Mouse (Mus musculus): ENCODE measurements around the gene Dip2c.

The Dip2c gene

DNA sequence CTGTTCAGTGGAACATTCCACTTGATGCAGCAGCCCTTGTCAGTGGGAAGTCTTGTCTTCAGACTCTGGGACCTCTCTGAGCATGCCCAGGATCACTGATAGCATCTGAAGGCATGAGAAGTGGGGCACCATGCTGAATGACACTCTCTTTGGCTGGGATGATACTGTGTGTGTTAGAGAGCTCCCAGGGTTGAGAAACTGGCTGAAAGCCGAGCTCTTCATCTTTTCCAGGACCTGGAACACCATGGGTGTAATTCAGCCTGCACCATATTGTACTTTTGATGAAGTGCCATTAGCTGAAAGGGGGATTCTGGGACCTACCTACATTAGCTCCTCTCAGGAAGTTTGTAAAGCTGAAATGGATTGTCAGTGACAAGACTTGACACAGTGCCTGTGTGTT is 146.5 kb downstream of the Dip2c start:
- no peak for DNase-seq (ENCODE audit: low read depth, low spot score)

DNA sequence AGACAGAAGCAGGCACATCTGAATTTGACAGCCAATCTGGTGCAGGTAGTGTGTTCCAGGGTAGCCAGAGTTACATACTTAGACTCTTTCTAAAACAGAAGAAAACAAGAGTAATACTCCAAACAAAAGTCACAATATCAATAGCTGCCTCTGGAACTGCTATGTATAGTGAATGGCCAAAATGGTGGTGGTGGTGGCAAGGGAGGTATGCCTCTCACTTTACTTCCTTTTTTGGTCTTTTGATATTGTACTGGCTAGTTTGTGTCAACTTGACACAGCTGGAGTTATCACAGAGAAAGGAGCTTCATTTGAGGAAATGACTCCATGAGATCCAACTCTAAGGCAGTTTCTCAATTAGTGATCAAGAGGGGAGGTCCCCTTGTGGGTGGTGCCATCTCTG is 148.1 kb downstream of the Dip2c start:
- DNase-seq (ENCODE audit: low read depth, low spot score), result no peak

DNA sequence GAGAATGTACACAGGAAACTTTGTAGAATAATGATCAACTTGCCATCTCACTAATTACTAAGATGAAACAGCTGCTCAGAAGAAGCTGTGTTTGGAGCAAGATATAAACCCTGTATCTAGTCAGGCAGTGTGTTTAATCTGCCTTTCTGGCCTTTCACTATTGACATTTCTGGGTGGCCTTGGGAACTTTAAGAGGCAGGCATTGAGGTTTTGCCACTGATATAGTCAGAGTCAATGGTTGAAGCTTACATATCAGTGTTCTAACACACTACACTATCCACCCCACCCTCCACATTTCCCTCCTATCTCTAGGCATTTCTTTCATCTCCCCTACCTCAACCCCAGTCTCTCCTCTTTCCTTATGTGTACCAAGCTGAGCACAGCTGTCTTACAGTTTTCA is 149.9 kb downstream of the Dip2c start:
- DNase-seq (ENCODE audit: low read depth, low spot score), result no peak

DNA sequence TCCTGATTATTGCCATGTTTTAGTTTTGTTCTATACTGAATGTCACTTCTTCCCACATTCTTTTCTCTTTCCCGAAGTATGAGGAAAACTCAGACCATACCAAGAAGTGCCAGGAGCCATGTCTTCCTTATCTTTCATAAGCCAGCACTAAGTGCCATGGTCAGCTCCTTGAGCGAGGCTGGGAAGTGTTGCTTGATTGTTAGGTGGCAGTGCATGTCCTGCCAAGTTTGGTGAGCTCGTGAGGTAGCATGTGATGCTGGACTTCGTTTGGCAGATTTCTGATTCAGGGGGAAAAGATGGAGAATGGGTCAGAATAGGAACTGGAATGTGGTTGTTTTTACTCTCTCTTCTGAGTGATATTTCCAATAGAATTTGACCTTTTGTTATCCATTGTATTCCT is 150.5 kb downstream of the Dip2c start:
- no peak for DNase-seq (ENCODE audit: low read depth, low spot score)

DNA sequence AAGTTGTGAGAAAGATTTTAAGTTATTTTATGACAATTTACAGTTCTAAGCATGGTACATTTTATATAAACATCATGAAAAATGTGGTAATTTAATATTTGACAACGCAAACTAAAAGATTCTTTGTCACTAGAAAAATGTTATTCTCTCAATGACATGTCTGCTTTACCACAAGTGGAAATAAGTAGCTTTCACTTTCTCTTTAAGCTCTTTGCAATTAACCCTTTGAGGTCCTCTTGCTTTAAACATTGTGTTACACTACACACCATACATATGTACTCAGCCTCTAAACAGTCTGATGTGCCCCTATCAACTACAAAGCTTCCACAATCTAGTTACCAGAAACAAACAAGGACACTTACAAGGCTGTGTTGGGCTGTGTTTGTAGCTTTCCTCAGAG is 153.6 kb downstream of the Dip2c start:
- no peak for DNase-seq (ENCODE audit: low read depth, low spot score)

DNA sequence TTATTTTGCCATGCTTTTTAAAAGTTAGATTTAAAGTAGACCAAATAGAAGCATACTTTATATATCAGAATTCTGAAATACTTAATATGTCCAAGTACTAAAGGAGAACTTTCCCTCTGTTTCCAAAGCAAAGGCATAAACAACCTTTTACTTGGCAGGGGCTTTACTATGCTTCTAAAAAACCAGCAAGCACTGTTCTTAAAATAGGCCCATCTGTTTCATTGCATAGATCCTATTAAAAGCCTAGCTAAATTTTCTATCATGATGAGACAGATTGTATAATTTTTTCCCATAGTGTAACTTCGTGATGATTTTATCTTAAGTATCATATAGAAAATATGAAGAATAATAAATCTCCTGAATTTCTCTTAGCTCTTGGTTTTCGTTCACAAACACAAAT is 154.4 kb downstream of the Dip2c start:
- DNase-seq (ENCODE audit: low read depth, low spot score), result no peak

DNA sequence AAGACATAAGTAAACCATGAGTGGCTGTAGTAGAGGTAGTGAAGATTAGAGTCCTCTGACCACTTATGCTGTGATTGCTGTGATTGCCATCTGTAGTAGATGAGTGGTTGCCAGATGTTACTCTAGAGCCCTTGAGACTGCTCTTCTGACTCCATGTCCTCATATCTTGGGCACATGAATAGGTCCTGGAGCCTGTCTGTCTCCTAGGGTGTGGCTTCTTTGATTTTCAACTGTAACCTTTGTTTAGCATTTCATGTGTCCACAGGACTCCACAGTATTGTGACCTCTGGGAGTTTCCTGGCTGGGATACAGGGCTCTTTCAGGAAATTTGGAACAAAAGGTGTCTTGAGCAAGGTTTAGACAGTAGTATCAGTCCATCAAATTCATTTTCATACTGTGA is 155.1 kb downstream of the Dip2c start:
- peak; percentile 17 for DNase-seq (ENCODE audit: low read depth, low spot score)

DNA sequence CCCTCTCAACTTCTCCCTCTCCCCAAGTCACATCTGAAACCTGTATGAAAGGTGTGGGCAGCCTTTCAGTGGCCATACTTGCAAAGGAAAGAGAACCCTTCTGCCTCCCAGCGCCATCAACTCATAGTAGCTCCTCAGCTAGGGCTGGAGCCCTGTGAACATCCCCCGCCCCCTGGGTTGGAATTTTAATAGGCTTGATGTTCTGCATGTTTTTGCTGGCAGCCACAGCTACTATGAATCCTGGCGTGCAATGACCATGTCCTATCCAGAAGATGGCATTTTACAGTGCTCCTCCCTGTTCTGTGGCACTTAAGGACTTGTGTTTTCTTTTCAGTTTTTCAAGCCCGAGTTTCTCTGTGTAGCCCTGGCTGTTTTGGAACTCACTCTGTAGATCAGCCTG is 166.7 kb downstream of the Dip2c start:
- peak; percentile 38 for DNase-seq (ENCODE audit: low read depth, low spot score)

DNA sequence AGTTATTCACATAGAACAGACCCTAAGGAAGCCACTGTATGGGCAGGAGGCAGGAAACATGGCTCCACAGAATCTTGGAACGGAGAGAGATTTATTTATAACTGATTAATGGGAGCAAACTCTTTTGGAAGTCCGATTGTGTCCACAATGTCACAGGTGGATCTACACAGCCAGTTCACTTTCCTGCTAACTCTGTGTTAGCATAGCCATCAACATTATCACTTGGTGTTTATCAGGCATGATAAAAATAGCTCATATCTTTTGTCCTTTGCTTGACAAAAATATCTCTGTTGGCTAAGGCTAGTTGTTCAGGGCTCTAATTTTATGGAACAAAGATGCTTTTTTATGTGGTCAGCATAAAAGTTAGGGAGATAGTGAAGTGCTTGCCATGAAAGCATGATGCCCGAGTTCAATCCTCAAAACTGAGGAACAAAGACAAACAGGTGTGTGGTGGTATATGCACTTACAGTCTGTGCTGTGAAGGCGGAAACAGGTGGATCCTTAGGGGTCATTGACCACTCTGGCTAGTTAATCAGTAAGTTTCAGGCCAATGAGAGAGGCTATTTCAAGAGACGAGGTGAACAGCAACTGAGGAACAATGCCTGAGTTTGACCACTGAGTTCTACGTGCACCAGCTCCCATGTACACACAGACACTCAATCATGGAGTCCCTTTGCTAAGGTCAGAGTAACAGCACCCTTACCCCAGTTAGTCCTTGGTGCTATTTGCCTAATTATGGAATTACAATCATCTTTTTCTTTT is 169.4 kb downstream of the Dip2c start:
- DNase-seq (ENCODE audit: low read depth, low spot score), result no peak

DNA sequence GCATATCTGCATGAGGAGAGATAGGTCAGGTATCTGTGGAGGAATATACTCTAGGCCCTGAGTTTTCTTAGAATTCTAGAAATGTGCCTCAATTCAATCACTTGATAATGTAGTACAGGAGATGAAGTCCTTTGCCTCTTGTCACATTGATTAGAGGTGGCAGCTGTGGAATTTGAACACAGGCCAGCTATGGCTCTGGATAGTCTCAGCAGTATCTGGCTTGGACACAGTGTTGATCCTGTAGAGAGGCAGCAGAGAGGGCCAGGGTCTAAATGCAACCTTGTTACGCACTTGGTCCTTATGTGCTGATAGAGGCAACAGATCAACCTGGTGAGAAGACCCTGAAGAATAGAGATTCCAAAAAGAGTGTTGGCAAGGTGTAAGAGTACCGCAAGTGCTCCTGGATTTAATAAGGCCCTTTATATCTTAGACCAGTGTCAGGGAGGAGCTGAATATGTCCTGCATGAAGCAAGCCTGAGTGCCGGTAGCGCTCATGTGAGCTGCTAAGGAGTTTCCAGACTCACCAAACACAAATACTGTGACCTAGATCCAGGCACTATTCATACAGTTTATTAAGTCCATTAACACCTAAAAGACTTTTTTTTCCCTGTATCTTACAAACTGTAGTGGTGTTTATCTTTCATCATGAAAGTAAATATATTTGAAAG is 170.3 kb downstream of the Dip2c start:
- DNase-seq (ENCODE audit: low read depth, low spot score), result no peak

DNA sequence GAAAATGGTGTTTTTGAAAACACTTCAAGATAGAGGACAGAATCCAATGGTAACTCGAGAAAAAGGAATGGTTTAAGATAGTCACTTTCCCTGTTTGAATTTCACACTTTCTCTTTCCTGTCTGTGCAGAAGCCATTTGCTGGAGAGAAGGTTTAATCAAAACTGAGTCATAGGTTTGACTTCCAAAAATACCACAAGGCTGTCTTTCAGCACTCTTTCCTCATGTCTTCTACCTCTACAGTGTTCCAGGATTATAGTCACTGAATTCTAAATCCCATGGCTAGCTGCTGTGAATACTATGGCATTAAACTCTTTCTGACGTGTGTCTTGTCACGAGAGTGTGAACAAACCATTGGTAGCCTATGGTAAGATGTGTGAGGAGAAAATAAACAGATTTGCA is 173.9 kb downstream of the Dip2c start:
- DNase-seq (ENCODE audit: low read depth, low spot score), result no peak

DNA sequence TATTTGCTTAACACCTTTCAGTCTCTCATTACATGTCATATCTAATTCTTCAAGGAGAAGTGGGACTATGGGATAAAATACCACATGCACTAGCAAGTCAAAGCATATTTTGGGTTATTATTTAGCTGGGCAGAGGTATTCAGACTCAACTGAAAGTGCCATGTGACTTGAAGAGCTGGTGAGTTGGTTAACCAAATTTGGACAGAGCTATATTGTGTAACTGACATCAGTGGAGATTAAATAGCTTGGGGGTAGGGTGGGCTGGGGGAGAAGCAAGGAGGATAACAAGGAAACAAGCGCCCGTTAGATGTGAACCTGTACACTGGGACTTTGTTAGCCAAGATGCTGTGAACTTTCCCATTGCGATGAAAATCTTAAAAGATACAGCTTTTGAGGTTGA is 175.6 kb downstream of the Dip2c start:
- no peak for DNase-seq (ENCODE audit: low read depth, low spot score)

DNA sequence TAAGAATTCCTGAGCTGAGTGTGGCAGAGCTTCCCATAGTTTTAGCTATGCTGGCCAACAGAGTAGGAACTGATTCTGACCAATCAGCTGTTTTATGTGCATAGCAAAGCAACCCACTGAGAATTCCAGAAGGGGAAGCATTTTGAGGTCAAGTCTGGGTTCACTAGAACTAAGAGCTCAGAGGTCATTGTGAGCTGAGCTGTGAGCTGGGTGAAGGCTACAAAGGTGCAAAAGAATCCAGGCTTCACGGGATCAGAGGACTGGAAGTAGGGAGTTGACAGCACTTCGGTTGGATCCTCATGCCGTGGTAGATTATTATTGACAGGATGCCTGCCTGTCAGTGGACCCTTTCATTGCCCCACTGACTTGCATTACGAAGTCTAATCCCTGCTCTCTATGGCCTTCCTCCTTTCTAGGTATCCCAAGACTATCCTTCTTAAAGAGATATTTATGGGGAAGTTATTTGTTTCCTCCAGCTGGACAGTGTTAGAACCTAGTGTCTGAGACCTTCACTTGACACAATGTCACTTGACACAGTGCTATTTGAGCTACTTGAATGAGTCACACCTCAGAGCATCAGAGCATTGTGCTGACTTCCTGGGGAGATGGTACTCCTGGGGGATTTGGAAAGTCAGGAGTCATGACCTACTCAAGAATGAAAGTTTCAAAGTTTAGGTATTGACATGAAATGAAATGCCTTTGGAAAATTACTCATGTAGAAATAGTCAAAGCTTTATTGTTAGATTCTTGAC is 178.3 kb downstream of the Dip2c start:
- no peak for DNase-seq (ENCODE audit: low read depth, low spot score)

DNA sequence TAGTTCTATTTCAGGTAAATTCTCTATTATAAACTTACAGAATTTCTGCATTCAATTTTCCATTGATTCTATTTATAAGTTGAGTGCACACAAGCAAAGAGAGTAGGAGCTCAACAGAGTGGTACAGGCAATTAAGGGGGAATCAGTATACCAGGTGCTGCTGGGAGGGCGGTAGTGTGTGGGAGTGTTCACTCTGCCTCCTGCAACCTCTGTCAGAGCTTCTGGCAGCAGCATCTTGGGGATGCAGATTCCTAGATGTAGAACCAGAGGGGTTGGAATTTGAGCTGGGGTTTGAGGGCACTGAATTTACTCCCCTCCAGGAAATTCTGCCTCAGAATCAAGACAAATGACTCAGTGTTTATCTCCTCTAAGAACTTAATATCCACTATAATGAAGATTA is 179.7 kb downstream of the Dip2c start:
- no peak for DNase-seq (ENCODE audit: low read depth, low spot score)

DNA sequence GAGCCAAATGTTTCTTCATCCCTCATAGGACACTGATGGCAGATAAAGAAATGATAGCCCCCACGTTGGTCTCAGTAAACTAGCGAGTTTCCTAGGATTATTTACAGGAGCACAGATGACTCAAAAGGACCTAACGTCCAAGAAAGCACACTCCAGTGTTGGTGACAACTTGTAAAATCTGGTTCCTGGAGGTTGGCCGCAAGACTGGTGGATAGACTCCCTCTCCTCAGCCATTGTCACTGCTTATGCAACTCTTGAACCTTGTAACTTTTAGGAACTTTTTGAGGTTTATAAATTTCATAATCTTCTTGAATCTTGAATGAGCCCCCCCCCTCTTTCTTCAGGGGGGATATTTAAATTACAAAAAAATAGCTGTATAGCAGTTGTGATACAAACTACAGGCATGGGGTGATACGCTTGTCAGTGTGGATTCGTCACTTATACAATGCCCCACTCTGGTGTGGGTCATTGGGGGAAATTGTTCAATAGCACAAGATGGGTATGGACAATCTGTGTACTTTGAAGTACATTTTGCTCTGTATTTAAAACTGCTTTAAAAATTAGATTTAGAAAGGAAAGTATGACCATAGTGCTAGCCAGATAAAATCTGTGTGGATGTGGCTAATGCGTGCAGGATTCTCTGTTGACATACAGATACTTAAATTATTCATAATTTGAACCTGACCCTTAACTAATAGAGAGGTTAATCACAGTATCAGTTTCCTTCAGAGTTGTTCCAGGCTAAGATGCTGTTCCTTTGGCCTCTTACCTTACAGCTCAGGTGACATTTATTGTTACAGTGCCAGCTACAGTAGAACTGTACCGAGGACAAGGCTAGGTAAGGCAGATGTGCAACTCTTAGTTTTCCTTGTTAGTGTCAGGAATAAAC is 181.3 kb downstream of the Dip2c start:
- no peak for DNase-seq (ENCODE audit: low read depth, low spot score)

DNA sequence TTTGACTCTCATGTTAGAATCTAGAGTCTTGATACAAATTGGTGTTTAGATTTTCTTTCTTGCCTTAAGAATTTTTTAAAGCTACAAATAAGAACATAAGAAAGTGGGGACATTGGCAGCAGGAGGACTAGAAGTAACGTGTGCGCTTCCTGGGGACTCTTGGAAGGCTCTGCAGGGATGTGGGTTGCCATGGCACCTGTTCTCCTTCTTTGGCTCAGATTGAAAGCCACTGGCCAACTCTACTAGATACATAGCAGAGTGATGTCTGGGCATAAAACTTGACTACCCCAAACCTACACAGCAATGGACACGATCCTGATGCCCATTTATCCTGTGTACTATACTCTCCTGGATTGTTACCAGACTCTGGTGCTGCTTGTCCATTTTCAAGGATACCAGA is 188.1 kb downstream of the Dip2c start:
- no peak for DNase-seq (ENCODE audit: low read depth, low spot score)

DNA sequence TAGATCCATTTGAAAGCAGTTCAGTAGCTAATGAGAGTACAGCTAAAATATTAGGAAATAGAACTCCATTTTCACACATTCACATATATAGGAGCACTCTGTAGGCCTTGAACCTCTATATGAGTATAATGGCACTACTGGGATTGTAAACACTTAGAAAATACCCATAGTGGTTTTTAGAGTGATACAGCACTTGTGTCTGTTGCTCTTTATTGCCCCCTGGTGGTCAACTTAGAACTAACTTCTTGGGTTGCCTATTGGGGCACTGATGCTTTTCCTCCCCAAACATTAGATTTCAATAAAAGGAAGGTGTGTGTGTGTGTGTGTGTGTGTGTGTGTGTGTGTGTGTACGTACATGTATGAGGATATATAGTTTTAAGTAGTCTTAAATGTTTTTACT is 190.9 kb downstream of the Dip2c start:
- peak; percentile 70 for DNase-seq (ENCODE audit: low read depth, low spot score)

DNA sequence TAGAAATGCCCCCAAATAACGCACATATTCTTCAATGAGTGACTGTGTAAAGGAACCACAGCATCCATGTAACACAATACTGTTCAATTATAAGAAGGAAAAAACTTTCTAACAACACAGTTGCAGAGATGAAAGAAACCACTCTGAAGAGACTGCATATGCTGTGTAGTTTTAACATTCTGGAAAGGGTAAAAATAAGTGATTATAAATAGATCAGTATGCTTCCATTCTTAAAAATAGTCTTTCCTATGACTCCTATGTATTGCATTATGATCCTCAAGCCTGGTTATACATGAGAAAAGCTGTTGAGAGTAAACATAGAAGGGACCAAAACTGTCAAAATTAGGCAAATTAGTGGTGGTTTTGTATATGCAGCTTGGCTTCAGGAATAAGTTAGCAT is 197.1 kb downstream of the Dip2c start:
- DNase-seq (ENCODE audit: low read depth, low spot score), result no peak

DNA sequence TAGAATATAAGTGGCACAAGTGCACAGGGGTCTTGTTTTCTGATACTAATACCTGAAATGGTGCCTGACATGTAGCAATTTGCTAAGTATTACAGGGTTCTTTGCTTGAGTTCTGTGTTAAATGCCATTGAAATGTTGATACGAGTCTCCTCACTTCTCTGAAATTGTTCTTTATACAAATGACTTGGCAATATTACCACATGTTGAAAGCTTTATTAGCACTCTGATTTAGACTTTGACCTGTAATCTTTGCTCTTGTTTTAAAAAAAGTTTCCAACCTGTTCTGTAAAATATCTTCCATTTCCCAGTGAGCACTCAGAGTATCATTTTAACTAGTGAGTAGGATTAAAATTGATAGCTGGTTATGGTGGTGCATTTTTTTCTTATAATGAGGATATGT is 205.4 kb downstream of the Dip2c start:
- no peak for DNase-seq (ENCODE audit: low read depth, low spot score)

DNA sequence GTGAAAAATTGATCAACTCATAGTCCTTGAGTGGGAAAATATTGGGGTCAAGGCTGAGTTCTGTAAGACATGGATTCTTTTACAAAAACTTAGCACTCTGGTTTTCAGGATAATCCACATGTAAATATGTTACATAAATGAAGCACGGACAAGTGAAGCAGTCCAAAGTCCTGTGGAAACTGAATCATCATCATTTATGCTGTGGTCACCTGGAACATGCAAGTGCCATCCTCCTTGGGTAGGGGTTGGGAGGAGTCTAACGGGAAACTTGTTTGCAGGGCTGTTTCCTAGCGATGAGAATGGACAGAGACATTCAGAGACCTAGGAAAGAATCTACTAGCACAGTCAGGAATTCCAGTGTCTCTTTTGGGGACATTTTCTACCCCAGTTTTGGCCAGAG is 213.4 kb downstream of the Dip2c start:
- no peak for DNase-seq (ENCODE audit: low read depth, low spot score)

DNA sequence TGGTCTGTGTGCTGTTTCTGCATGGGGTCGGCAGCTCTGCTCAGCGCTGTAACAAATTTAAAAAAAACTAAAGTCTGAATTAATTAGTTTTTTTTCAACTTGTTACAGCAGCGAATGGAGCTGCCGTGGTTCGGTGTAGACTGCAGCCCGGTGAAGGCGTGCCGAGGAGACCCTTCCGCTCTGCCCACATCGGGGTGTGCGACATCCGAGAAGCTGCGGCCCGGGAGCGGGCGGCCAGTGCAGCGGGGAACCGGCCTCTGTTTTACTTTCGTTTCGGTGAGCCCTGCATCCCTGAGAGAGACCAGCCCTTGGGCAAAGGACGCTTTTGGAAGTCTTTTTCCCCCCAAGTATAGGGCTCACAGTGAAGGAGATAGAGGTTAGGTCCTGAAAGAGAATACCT is 218.4 kb downstream of the Dip2c start:
- DNase-seq (ENCODE audit: low read depth, low spot score), result peak; percentile 16
